ENCODE assay signal across 8 mouse cellular contexts in the genomic region with DNA sequence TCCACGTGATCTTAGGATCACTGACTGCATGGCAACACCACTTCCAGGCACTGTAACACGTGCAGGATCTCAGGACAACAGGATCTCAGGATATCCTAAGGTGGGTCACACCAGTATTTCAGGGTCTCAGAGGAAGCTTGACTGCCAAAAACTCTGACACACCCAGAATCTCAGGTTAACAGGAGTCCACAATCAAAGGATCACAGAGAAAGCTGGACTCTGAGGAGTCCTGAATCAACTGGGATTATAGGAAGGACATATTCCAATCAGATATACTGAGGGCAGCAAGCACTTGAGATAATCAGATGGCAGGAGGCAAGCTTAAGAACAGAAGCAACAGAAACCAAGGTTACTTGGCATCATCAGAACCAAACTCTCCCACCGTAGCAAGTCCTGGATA.
A peak's percentile ranks its signal among the peaks of the same experiment; 100 is the strongest.
DNase-seq lines count a peak whose midpoint lies in the region.

No protein-coding gene starts in this region.

- peak; percentile 91 for DNase-seq in heart, adult 11 months
- DNase-seq in kidney, adult 18-20 months, result peak; percentile 20
- DNase-seq in lung, adult 18-20 months, result peak; percentile 3 to 9
- DNase-seq in lung, postnatal 10 days, result peak; percentile 1
- peak; percentile 9 to 55 for DNase-seq in spleen, postnatal 4 days (ENCODE audit: low spot score in 2 of 2)
- peak; percentile 3 for DNase-seq in thymus, postnatal 10 days (ENCODE audit: low spot score in 2 of 2)
- DNase-seq in thymus, postnatal 25 days, result peak; percentile 1
- DNase-seq in urinary bladder, postnatal 4 days (ENCODE audit: low spot score in 2 of 2), result peak; percentile 23 to 54

Comparison
In these comparisons a context has a peak if more than half of its experiments do, and no peak if none do; other contexts are left out.
1. Peak in every context shown above with its lines: DNase-seq.
2. DNase-seq: peak in every context shown above with its lines; median percentile 91 in heart, adult 11 months; 38 in urinary bladder, postnatal 4 days; 32 in spleen, postnatal 4 days; 20 in kidney, adult 18-20 months; 6 in lung, adult 18-20 months; 3 in thymus, postnatal 10 days; 1 in lung, postnatal 10 days; 1 in thymus, postnatal 25 days.